Mouse (Mus musculus) cerebellum, postnatal 36 days (tissue): ENCODE measurements around the gene Phf21a.

Source experiments
- DNase-seq, 2 experiments: peaks; one replicate each; pipeline ENCODE4 v3.0.0; 2021 to 2022; ENCODE audit warnings: mixed read lengths in 2 of 2

Gene Phf21a

DNA sequence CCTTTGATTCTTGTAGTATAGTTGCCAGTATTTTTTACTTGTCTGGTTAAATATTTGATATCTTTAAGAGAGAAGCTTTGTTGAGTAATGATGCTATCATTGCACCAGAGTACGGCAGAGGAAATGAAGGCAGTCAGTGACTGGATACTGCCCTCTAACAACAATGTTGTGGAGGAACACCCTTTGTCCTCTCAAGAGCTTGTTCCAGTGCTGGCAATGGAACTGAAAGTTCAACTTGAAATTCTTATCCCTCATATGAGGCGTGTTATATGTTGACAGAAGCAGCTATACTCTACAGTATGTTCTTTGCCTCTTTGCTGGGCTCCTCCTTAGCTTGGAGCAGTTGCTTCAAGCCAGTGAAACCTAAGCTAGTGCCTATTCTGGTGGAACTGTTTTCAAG, 147.4 kb downstream of the Phf21a start:
- no peak for DNase-seq

DNA sequence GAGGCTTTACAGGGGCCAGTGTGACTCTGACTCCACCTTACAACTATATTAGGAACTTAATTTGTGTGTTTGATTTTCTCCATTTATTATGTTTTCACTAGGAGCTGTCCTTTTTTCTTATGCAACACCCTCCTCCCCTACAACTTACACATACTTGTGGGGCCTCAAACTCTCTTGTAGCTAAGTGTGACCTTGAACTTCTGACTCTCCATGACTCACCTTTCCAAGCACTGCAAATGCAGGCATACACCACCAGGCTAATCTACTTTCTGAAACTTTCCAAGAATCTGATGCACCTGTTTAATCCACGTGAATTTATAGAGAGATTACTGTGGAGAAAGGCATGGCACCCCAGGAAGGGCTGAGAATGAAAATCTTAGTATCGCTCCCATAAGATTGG, 147.9 kb downstream of the Phf21a start:
- no peak for DNase-seq

DNA sequence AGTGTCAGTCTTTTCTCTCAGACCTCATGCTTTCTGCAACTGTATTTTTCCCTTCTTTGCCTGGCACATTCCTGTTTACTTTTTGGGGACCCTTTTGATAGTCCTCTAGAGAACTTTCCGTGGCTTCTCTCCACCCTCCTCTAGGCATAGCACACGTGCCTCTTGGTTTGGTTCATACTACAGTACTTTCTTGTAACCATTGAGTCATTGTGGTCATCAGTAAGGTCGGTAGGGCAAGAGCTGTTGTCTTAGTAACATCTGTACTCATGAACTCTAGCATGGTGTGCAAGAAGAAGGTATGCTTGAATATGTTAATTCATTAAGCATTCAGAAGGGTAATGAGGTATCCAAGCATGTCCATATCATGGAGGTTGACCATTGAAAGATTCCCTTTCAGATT, 148.4 kb downstream of the Phf21a start:
- no peak for DNase-seq

DNA sequence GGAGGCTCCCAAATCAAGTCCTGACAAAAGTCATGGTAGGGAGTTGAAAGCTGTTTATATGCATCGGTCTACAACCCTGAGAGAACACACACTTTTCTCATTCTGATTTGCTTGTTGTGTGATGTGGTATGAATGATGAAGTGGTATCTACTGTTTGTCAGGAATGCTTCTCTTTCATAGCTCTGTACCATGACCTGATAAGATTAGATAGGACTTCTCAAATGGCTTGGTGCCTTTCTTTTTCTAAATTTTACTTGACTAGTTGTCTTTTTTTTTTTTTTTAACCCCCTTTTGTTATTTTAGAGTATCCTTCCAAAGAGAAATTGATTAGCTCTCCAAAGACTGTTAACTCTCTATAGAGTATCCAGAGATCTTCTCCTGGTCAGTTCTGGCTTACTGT, 153.2 kb downstream of the Phf21a start:
- DNase-seq = no peak

DNA sequence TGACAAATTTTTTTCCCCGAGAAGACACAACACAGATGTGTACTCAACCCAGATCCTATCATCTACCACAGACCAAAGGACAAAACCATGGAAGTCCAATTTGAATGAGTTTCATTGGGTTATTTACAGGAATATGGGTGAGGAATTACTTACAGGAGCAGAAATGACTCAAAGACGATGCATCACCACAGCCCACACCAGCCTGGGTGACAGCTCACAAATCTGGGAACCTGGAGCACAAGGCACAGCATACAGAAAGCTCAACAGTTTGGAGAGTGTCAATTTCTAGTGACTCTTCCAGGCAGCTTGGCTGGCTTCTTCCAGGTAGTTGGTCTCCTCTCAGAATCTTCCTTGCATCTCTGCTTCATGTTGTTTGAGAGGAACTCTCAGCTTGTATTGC, 154.8 kb downstream of the Phf21a start:
- DNase-seq = no peak

DNA sequence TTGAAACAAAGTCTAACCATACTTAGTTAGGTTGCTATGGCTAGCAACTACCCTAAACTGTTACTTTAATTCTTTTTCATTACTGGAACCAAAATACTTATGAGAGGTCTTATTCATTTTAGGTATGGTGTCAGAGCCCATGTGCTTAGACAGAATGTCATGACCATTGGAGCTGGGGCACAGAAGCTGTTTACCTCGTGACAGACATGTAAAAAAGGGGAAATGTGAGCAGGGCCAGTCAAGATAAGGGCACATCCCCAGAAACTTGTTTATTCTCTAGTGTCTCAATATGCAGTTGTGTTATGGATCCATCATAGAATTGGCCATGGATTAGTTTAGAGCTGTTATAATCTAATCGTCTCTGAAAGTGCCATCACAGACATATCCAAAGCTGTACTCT, 157.6 kb downstream of the Phf21a start:
- no peak for DNase-seq

DNA sequence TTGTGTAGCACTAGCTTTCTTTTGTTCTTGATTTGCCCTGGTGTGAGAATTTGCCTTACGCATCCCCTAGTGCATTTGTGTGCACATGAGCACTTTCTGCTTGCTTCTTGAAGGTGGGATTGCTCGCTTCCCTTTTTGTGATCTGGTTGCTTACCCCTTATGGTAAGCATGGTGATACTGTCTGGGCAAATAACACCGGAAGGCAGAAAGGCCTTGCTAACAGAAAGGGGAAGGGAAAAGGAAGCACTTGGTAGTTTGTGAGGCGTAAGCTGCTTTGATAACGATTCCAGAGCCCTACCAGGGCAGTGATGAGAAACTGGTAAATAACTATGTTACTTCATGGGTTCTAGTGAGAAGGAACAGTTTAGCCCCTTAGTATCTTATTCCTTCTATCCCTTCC, 160.9 kb downstream of the Phf21a start:
- no peak for DNase-seq

DNA sequence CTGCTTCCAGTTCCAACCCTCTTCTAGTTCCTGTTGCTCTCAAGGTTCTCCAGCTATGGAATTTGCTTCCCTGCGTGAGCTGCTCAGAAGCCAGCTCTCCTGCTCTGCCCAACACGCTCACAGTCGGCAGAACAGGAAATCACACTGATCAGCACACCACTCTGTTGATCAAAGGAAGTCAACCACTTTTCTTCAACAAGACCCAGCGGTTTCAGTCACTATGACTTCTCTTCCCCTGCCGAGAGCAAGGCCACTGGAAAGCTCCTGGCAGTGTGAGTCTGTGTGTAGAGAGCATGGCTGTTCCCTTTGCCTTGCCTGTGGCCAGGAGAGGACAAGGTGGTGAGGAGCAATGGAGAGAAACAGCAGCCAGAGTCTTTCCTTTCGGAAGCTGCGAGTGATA, 163.2 kb downstream of the Phf21a start:
- no peak for DNase-seq

DNA sequence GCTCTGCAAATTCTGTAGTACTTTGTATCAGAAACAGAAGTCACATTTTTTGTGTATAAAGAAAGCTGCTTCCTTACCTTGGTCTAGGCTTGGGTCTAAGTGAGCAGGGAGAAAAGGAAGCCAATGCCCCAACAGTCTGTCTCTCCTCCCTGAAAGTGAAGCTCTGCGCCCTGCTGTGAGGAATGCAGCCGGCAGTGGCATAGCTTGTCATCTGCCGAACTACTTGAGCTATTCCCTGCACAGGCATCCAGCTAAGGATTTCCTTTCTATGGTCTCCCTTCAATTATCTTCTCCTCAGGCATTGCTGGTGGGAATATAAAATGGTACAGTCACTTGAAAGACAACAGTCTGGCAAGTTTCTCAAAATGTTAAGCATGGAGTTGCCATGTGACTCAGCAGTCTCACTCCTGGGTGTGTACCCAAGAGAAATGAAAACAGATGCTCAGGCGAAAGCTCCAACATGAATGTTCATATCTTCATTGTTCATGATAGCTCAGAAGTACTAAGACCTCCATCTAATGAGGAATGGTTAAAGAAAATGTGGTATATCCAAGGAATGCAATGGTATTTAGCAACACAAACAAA, 164.5 kb downstream of the Phf21a start:
- peak; percentile 19 to 20 for DNase-seq

DNA sequence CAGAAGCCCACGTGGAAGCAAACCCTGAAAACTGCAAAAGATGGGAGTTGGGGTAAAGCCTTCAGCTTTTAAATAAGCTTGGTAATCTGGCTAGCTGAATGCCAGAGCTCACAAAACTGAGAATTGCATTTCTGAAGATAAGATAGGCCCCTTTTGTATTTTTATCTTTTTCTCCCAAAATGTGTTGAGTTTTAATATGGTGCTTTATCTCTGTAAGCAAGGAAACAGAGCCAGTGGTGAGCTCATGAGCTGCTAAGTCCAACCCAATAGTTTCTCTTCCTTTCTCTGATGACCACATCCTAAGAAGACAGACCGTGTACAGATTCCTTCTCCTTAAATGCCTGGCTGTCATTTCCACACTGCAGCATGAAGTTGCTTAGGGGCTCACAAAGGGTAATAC, 167.0 kb downstream of the Phf21a start:
- DNase-seq = no peak

DNA sequence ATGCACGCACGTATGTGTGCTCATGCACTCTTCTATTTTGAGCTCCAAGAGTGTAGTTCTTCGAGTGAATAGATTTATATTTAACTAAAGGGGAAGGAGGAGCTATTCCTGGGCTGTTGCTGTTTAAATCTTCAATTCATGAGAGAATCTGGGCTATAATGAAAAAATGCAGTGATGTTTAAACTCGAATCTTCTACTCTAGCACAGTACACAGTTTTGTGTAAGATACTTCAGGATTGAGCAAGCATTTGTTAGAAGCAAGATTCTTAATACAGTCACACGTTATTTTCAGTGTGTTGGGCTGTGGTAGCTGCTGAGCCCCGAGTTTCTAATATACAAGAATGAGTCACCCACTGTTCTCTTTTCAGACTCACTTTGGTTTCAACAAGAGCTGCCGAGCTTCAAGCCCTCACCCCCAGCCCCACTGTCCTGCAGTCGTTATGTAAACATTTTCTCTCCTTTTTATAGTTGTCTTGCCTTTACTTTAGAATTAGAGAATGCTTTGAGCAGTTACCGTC, 173.2 kb downstream of the Phf21a start:
- DNase-seq = no peak

DNA sequence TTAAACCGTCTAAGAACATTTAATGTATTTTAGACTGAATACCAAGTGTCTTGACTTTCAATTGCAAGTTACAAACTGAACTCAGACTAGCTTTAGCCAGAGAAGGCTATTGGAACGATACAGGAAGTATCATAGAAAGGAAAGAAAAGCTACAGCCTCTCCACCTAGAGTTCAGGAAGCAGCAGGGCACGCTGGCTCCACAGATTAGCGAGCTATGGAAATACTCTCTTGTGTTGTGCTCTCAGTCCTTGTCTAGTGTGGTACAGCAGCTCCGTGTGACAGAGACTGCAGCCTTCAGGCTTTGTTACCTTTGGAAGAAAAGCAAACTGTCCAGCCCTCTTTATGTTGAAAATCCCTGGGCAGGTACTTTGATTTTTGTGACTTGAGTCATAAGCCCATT, 176.3 kb downstream of the Phf21a start:
- no peak for DNase-seq

DNA sequence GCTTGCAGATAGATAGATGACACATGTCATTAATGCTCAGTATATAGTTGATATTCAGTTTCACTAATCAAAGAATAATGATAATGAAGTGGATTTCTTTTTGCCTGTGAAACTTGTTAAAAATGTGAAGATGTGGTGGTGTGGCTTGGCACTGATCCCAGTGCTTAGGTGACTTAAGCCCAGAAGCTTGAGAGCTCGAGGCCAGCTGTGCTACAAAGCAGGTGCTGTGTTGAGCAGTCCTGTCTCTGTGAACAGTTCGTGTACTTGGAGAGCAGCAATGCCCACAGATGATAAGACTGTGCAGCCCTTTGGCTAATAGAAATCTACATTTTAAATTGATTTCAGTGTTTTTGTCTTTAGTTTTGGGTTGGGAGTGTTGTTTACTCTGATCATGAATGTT, 179.6 kb downstream of the Phf21a start:
- no peak for DNase-seq

DNA sequence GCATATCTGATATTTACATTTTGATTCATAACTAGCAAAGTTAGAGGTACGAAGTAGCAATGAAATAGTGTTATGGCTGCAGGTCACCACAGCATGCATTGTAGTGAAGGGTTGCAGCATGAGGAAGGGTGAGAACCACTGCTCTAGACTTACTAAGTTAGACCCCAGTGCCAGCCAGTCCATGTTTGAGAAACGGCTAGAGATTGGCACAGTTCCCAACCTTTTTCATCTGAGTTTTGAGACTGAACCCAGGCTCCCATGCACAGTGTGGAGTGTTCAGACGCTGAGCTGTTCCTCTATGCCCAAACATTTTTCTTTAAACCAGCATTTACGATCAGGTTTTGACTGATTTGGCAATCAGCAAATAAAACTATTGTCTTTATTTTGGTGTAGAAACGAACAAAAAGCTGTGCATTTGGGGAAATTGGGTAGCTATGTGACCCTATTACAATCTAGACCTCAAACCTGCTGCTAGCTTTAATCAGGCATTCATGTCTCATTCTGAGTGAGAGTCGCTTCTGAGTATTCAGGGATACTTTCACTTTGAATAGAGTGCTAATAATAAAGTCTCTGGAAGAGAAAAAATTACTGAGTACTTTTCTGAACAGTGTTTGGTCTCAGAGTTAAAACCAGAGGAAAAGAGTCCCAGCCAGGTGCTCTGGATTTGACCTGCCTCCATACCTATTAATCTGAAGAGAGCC, 180.3 kb downstream of the Phf21a start:
- DNase-seq = peak in 1 of 2 experiments; percentile 14

DNA sequence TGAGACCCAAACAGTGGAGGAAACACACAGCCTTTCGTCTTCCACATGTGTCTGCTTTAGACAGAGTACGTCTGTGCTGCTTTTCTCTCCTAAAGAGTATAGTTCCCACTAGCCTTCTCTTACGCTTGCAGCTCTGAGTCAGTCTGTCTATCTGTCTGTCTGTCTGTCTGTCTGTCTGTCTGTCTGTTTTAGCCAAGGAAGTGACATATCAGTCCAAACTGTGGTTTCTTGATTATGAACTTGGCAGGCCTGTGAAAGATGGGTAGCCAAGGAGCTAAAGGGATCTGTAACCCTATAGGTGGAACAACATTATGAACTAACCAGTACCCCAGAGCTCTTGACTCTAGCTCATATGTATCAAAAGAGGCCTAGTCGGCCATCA, 180.9 kb downstream of the Phf21a start:
- no peak for DNase-seq

DNA sequence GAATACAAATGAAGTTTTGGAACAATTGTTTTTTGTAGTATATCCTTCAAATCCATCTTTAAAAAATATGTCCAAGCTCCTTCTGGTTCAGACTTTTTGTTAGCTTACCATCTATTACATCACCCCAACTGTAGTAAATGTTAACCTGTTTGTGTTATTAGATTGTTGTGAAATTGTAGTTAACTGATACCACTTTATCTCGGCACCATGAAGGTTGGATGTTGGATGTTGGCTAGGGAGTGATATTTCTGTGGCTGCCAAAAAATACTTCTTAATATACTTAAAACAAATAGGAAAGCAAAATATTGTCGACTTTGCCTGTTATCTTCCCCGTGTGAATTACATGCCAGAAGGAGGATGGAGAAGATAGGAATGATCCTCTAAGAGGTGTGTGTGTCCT, 184.9 kb downstream of the Phf21a start:
- no peak for DNase-seq

DNA sequence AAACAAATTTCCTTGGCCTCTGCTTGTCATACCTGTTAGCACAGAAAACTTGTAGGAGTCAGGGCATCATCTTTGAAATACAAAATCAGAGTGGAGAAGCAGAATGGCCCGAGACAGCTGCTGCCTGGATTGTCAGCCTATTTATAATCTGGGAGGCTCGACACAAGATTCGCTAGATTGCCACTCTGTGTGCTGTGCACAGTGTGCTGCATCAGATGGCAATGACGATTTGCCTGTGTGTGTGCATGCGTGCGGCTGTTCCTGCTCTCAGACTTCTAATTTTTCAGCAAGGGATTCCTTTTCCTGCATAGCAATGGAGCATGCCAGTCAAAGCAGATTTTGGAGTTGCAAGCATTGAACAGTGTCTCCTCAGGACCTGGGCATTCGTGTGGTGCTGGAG, 185.7 kb downstream of the Phf21a start:
- DNase-seq = peak in 1 of 2 experiments; percentile 21

DNA sequence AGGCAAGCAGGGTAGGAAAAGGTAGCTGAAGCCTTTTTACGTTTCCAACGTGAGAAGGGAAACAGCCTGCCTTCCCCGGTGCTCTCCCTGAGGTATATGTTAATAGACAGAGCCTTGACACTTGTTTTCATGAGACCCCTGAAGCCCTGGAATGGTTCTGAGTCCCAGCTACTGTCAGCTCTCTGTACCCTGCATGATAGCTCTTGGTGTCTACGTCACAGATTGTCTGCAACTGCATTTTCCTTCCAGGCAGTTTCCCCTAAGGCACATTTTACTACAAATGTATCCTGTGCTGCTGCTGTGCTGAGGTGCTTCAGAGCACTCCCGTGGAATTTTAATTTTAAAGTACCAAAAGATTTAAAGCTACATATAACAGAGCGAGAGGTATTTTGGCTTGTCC, 186.5 kb downstream of the Phf21a start:
- DNase-seq = no peak

DNA sequence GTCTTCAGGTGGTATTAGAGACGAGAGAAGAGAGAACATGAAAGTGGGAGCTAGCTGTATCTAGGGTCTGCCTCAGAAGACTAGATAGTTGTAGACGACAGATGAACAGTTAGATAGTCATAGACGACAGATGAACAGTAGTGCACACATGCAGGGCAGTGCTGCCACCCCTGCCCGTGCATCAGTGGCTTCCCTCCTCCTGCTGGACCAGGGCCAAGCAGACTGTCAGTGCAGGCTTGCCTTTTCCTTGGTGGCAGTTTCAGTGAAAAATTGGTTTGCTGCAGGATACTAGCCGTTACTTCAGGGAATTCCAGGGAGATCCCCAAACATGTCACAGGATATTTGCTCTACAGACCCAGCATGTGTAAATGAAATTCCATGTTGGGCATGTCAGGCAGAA, 192.7 kb downstream of the Phf21a start:
- peak; percentile 72 to 77 for DNase-seq

DNA sequence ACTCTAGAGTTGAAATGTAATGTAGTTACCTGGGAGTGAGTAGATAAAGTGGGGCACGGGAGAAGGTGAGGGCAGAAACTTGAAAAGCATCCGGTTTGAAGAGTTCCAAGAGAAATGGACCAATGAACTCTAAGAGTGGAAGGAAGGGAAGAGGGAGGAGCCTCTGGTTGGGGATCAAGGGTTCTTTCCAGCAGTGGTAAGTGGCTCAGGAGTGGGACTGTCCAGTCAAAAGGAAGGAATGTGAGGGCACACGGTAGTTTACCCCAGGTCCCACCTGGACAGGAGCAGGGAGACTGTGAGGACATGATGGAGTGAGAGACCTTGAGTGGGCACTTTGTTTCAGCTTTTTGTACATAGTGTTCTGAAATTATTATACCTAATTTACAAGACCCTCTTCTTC, 196.4 kb downstream of the Phf21a start:
- DNase-seq = no peak

DNA sequence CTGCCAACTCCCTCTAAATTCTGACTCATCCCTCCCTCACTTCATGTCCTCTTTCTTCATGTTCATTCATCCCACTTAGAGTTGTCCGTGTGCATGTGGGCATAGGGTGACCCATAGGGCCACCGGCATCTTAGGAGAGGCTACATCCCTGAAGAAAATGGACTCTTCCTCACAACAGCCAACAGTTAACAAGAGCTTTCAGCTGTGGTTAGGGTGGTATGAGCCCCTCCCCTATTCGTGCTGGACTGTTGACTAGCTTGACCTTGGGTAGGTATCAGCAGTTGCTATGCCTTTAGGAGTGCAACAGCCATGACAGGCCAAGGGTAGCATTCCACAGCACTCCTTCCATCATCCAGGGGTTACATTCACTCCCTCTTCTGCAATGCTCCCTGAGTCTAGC, 198.6 kb downstream of the Phf21a start:
- DNase-seq = no peak

DNA sequence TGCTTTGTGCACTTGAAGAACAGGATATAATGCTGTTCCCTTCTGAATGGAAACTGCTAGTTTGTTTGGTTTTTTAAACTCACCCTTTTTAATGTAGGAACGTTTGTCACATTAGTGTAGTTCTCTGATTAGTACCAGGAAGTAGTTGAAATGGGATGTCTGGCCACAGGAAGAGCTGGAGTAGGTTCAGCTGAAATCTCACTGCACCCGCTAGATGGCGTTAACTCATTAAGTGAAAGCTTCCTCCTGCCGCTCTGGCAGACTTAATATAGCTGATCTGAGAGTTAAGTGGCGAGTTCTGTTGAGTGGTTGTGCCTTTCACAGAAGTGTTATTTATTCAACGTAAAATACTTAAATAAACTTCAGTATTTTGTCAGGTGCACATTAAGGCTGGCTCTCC, 203.5 kb downstream of the Phf21a start:
- peak; percentile 81 to 84 for DNase-seq

DNA sequence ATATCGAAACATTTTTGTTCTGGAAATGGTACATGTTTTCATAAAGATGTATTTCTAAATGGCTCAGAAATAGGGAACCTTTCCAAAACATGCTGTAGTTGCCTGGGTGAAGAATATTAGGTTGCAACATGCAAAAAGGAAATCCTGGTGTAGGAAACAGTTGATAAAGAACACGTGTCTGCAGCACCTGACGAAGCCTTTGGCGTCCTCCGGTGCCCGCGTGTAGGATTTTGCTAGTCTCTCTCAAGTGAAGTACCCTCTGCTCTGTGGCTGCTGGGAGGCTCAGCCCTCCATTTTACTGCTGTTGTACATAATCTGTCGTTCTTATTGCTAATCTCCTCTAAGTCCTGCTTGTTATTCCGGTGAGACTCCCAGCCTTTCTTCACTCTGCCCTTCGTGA, 207.0 kb downstream of the Phf21a start:
- DNase-seq = no peak

DNA sequence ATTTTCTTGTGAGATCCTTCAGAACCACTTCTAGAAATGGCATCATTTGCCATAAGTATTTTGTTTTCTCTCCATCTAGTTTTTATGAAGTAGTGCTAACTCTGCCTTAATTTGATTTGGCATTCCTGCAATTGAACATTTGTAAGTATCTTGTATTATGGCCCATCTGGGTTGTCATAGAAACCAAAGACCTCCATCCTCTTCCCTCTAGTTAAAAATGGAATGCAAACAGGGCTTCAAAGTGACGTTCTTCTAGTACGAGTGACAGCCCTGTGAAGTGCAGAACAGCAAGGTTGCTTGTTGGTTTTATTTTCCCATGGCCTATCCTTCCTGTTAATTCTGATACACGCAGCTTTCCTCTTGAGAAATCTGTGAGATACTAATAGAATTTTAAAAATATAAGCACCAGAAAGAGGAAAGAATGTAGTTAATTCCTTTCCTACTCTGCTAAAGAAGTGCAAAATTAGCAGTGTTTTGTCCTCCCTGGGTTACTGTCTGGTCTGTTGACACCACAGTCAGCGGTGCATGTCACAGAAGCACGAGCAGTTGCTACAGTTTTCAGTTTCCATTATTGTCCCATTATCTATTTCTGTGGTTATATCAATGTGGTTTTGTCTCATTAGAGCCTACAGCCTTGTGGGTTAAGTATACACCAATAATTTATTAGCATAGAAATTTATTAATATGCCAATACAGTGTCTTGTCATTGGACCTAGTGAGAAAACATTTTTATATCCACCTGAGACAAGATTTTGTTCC, 209.1 kb downstream of the Phf21a start:
- DNase-seq = no peak
